Mouse (Mus musculus) adrenal gland, adult 2 months (tissue): ENCODE results near the gene Trim66. TPM values are rescaled to one million over a fixed set of nuclear protein-coding genes. Genes with fewer than 3 reads are reported as not detected.

Experiments
- DNase-seq: peaks from one replicate; pipeline ENCODE4 v3.0.0; 2021
- long read RNA-seq: library from polyadenylated mRNA; stranded (forward); transcript quantifications from one replicate; pipeline ENCODE4 v2.0.0, GENCODE M21; 2021
- polyA plus RNA-seq: library from polyadenylated mRNA; depleted of rRNA; stranded (reverse); fragments of >200 nt; gene quantifications from 2 replicates; pipeline ENCODE4 v1.2.3, GENCODE M21; 2012; rRNA removed
- total RNA-seq, 2 experiments: library from RNA; stranded (reverse); gene quantifications; 2 replicates each; pipeline ENCODE4 v1.2.3; 2021

Trim66 gene
- total RNA-seq (under 1 TPM; 0.23 to 0.24 TPM), polyA plus RNA-seq (0.17 and 0.21 TPM in 2 replicates)
- long read RNA-seq = 0 reads

DNA sequence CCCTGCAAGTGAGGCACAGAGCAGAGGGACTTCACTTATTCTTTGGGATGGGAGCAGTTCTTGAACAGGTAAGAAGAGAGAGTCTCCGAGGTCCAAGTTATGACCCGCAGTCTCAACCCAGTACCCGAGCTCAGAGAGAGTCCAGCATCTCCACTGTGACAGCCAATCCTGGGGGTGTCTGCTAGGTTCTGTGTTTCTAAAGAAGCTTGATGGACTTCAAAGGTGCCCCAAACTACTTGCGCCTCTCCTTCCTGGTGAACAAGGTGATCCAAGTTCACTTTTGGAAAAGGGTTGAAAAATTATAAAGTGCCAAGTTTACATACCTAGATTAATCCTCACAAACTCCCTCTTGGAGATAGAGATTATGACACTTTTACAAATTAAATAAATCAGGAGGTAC, at the start of gene Trim66:
Gene Trim66 (minus strand): TSS at position 101 of the 400 bp plus-strand sequence.
- DNase-seq = no peak

DNA sequence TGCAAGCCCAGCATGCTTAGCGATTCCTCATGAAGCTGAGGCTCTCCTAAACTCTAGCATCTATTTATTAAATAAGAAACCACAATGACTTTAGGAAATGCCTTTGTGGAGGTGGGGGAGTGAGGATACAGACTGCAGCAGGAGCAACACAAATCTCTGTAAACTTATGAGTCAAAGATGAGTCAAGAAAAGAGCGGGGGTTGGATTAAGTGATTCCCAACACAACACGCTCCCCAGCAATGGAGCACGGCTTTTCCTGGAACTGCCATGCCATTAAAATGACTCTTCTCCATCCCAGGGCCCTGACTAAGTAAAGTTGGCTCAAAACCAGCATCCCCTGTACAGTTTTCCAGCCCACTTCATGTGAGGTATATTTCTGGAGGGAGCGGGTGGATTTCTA, 38.8 kb upstream of the Trim66 start:
- peak; percentile 60 for DNase-seq

DNA sequence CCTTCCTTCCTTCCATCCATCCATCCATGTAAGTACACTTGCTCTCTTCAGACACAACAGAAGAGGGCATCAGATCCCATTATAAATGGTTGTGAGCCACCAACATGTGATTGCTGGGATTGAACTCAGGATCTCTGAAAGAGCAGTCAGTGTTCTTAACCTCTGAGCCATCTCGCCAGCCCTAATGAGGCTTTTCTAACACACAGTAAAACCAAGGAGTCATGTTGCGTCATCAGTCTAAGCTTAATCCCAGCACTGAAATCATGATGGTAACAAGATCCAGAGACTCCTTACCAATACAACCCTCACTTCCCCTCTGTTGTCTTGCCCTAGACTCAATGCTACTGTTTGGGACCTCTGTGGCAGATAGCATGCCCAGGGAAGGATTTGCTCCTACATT, 38.3 kb upstream of the Trim66 start:
- DNase-seq = no peak

DNA sequence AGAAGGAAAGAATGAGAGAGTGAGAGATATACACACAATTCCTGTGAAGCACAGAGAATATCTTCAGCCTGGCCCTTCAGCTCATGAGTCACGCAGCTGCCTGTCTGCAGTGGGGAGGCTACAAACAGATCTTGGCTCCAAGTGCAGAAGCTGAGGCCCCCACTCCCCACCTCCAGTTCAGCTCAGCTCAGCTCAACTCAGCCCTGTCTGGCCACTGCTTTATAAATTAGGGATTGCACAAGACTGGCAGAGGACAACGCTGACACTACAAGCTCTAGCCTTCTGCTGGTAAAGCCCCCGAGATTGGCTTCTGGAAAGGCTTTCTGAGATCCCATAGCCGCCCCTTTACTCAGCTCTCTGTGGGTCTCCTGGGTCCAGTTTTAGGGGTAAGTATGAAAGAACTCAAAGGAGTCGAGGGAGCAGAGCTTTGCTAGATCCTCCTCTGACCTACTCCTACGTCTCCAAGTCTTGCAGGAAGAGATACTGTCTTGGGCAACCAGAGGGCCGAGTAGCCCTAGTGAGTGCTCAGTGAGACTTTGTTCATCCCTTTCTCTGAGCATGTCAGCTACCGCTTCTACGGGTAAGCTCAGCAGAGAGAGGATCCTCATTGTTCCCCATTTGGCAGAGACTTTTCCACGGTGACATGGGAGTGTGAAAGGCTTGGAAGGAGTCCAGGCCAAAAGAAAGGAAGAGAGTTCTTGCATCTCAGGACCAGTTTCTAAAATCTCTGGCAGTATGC, 37.5 kb upstream of the Trim66 start:
- DNase-seq = peak; percentile 58

DNA sequence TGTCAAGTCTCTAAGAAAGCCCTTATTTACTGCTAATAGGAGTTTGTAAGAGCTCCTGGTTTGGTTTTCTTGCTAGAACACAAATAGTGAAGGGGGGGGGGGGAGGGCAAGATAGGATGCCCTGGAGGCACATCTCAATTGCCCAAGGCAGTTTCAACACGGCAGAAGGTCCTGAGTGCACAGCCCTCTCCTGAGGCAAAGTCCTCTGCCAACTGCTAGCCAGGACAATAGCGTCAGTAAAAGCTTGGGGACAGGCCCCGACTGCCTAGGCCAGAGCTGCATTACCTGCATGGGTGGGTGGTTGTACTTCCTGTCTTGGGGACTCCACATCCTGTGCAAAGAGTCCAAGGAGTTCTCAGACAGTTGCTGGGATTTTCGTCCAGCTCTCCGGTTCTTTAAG, 36.9 kb upstream of the Trim66 start:
- no peak for DNase-seq

DNA sequence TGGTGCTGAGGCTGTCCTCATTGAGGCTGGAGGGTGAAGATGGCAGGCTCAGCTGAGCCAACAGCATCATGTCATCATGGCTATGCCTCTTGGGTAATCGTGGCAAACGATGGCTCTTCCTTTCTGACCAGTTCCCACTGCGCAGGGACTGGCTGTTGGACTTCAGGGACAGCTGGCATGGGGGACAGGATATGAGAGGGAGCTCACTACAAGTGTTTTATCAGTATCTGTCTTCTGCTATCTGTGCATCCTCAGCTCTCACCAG, 34.4 kb upstream of the Trim66 start:
- DNase-seq = no peak

DNA sequence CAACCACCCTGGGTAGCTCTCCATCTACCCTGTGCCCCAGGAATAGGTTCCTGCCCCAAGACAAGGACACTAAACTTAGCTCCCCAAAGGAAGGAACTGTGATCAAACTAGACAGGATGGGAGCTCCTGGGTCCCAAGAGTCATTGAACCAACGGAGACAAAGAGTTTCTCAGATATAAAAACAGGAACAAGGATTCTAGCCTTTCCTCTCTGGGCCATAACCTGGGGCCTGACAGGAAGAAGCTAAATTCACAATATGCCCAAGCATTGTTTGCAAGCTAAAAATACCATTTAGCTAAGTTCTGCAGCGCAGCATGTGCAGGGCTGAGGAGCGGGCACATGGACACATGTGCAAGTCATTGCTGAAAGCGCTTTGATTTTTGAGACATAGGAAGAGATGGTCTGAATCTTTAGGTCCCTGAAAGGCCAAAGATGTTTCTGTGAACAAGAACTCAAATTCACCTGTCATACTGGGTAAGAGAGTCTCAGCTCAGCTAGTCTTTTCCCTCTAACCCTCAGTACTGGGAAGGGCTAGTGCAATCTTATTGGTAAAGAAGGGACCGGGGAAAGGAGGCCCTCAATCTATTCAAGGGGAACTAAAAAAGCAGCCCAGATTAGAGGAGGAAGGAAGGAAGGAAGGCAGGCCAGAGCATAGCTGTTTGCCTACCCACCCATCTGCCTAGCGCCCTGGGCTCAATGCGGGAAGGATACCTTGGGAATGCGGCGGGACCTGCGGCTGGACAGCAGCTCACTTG, 33.9 kb upstream of the Trim66 start:
- no peak for DNase-seq

DNA sequence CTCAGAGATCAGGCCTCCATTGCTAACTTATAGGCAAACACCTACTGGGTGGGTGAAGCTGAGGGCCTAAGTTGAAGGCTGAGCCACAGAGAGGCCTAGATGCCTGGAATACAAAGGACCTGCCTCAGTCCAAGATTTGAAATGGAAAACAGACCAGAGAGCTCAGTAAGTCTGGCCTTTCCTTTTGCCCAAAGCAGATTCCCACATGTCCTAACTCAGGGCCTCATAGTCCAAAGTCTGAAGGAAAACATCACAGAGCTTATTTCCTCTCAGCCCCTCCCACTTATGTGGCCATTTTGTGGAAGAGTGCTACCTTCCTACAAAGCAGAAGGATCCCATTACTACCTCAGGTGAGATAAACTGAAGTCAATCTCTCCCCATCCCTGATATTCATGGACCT, 33.0 kb upstream of the Trim66 start:
- no peak for DNase-seq

DNA sequence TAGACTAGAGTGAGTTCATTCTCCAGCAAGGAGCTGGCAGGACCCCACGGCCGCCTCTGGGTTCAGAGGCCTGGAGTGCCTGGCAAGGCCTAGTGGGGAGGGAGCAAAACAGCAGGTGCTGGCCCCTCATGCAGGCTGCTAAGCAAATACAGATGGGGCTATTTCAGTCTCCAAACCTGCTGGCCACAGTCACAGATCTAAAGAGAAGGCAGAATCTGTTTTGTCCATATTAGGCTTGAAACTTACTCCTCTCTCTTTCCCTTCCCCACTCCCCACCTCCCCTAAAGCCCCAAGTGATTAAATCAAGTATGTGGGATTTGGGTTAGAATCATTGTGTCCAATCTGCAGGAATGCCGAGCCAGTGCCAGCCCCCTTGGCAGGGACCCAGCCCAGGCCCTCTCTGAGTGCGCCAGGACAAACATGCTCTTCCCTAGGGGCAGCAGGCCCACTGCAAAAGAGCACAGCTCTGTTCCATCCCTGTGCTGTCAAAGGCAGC, 28.6 kb upstream of the Trim66 start:
- DNase-seq = no peak

DNA sequence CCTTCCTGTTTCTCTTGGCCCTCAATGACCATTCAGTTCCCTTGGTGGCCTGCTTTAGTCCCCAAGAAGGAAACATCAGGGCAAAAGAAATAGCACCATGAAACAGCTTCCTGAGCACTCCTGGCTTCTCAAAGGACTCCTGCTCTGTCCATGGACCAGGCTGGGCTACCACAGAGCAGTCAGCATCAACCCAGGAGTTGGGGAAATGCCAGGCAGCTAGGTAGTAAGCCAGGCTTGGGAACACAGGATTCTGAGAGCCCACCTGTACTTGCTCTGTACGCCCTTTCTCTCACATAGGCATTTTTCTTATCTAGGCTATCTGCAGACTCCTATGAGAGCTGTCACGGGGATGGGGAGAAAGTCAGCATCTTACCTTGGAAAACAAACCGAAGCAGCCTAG, 27.0 kb upstream of the Trim66 start:
- no peak for DNase-seq

DNA sequence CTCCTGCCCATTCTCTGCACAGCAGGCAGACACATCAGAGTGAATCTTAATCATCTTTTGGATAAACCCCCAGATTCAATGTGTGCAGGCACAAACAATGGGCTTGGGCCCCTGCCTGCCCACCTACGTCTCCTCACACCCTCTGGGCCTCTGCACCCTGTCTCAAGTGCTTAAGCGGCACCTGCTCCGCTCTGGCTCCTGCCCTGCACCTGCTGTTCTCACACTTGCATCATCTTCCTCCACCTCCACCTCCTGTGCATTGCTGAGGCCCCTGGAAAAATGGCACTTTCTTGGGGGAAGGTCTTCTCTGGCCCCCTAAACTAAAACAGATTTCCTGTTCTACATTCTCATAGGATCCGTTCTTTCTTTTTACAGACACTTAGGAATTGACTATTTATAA, 26.0 kb upstream of the Trim66 start:
- no peak for DNase-seq

DNA sequence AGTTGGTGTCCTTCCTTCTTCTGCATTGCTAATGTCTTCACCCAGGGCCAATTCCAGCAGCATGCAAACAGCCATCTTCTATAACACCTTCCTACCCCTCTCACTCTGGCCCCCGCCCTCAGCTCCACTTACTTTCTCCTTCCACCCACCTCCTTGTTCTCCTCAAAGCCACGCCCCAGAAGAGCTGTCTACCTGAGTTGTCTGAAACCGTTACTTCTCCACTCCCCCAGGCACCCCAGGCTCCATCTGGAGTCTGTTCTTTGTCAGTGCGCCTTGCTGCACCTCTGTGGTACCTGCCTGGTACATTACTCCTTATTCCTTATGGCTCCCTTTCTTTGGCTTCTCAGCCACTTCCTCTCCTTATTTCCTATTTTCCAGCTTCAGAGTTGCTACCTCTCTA, 25.2 kb upstream of the Trim66 start:
- no peak for DNase-seq

DNA sequence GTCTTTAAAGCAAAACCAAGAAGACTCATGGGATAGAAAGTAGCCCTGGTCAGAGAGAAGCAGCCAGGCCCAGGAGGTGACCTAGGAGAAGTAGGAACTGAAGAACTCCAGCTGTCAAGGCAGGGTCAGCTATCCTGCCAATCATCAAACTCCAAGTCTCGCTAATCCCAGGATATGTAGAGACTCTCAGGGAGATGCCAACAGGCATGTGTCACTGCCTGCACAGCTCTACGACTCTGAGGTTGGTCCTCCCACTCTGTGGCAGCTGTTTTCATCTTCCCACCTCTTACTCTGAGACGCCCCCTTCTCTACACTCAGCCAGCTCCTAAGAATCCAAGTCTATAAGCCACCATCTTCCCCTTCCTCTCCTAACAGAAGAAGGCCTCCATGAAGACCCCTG, 24.8 kb upstream of the Trim66 start:
- no peak for DNase-seq

DNA sequence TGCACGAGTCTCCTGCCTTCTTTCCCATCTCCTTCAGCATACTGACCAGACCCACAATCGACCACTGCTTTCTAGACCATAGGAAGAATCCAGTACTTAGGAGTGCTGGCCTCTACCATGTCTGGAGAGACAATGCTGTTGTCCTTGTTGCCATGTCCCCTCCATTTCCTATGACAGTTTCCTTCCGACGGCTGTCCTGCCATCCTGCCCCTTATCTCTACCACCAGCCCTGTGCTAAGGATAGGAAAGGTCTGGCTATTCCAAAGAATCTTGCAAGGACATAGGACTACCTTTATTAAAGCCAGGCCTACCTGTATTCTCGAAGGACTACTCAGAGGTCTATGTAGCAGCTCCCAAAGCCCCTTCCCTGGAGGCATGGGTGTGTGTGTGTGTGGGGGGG, 23.6 kb upstream of the Trim66 start:
- DNase-seq = no peak

DNA sequence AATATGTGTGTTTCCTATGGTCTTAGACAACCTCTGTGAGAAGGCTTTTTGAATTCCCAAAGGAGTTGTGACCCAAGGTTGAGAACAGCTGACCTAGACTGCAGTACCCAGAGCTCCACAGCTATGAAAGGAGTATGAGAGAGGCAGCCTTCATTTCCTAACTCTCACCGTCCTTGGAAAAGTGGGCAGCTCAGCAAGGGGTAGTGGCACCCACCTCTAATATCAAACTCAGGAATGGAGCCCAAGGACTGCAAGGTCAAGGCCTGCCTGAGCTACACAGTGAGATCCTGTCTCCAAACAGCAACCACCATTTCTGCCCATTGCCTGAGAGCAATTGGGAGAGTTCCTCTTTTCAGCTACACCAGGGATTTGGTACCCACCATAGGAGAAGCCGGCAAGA, 21.8 kb upstream of the Trim66 start:
- DNase-seq = no peak

DNA sequence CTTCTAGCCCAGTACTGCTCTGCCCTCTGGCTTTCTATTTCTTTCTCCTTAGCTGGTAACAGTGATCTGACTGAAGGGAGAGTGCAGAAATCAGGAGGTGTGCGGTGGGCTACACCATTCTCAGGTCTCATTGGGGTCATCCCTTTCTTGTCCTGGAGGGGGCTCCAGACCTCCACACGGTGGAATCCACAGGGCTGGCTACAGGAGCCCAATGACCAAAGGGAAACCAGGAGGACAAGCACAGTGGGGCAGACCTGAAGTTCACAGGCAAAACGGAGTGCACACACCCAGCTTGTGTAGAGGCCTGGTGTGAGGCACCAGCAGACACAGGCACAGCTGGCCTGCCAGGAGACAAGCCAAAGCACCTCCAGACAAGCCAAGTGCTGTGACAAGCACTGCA, 20.4 kb upstream of the Trim66 start:
- peak; percentile 63 for DNase-seq

DNA sequence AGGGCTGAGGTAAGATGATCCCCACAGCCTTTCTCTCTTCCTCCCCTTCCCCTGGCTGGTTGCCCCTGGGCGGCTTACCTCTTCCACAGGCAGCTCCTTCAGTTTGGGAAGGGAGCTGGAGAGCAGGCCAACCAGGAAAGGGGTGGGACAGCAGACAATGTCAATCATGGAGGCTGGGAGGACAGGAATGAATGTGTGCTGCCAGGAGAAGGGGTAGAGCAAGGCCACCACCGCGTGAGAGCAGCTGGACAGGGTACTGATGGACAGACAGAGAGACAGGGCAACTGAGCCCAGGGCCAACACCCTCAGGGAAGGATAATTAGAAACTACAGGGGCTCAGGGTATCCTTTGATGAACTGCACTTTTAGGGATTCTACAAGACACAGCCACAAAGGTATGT, 19.6 kb upstream of the Trim66 start:
- no peak for DNase-seq

DNA sequence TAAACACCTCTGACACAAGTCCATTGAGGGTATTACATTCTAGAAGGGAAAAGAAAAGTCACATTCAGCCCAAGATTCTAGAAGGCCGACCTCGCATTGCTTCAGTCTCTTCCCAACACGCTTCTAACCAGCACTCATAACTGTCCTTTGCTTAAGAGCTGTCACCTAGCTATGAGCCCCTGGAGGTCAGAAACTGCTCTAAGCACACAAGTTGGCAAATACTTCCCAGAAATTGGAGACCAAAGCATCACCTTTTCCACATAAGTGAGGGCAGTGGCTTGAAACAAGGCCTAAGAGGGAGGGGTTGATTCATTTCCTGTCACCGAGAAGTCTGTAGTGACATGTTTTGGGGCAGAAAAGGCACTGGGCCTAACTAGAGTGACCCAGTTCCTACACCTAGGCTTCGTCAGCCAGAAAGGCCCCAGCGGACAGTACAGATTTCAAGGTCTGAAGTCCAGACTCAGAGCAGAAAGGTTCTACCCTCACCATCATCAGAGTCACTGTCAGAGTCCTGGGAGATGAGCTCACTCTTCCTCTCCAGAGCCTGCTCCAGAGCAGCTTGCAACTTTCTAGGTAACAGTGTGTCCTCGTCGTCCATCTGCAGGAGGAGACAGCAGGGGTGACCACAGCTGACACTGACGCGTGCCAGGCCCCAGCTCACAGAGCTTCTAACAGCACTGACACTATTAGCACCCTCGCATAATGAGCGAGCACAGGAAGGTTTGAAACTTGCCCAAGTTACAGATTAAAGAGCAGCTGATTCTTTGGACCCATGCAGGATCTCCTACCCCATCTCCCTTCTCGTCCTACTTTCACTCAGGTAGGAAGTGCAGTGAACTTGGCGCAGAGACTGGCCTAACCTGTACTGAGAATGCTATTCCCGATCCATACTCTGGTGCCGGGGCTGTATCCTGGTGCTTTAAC, 18.1 kb upstream of the Trim66 start:
- DNase-seq = no peak

DNA sequence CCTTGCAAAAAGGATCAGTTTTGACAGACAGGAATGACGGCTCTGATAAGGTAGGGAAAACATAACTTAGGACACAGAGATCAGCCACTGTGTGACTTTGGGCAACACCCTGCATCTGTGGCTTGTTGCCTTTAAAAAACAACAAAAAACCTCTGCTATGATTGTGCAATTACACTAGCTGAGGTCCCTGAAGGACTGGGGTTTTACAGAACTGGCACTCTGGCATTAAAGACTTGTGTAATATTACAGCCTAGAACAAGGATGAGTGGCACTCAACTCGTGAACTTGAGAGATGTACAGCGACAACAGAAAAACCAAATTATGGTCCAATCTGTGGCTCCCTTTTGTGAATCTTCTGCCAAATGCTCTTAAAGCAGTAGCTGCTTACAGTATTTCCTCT, 16.8 kb upstream of the Trim66 start:
- DNase-seq = no peak

DNA sequence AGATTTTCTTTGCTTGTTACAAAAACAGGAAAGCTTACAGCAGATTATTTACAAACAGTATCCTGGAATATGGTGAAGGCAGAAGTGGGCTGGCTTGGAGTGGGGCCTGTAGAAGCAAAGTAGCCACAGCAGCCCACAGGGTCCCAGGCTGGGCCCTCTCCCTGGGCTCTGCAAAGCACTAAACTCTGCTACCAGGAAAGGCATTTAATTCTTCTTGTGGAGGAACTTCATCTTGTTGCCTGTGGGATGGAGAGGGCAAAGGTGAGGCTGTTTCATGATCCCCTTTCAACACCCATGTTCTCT, 16.5 kb upstream of the Trim66 start:
- DNase-seq = no peak

DNA sequence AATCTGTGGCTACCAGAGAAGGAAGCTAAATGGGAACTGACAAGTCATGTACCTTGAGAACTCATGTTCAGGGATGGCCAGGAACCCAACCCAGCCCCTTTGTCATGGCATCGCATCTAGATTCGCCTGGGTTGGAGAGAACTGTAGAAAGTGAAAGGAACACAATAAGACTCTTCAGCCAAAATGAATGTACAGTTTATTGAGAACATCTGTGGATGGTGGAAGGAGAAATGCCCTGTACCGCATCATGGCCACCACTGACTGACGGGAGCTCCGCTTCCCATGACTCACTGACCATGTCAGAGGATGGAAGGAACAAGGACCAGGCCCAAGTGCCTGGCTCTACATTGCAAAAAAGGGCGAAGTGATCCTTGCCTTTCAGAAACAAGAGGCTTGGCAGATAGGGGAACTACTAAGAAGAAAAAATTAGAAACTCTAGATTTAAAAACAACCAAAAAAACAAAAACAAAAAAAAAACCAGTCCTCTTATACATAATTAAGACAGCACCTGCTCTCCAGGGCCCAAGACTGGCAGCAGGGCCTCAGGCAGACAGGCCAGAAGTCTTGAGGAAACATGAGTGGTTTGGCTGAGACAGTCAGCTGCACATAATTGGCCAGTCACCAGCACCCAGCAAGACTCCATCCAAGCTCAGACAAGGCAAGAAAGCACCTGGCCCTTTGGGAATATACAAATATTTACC, 16.0 kb upstream of the Trim66 start:
- DNase-seq = no peak

DNA sequence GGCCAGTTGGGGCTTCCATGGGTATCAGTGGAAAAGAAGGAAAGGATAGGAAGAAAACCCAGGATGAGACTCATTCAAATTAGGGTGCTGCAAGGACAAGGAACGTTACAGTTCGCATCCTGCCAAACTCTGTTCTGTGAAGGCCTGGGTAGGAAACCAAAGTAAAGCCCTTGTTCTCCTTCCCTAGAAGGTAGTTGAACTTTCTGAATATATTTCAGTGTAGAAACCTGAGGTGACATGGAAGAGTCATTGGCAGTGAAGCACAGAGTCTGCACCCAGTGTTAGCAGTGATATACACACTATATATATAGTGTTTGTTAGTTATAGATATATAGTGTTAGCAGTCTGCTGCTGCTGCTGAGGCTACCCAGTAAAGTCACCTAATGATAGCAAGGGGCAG, 15.4 kb upstream of the Trim66 start:
- no peak for DNase-seq
